Mouse (Mus musculus) cerebellum, adult 2 months (tissue): ENCODE data around the gene Rnf5. TPM values are rescaled to one million over a fixed set of nuclear protein-coding genes. Genes with fewer than 3 reads are reported as not detected.

ENCODE experiments used
- DNase-seq, 2 experiments: peaks; one replicate each; pipeline ENCODE4 v3.0.0; 2021
- H3K27ac ChIP-seq: fragments of 200-500 bp; 2 replicates; pipeline ENCODE4 v1.5.1; 2012; ENCODE audit warnings: low read length, control low read depth, inconsistent platforms; ENCODE audit not compliant: insufficient read depth
- H3K27me3 ChIP-seq: fragments of 200-500 bp; 2 replicates; pipeline ENCODE4 v1.6.1; 2012; ENCODE audit warnings: inconsistent platforms, mild to moderate bottlenecking, low read length, moderate library complexity; ENCODE audit not compliant: control insufficient read depth, insufficient read depth
- H3K4me1 ChIP-seq: fragments of 200-500 bp; 2 replicates; pipeline ENCODE4 v1.6.1; 2011; ENCODE audit warnings: low read length; ENCODE audit not compliant: control insufficient read depth, insufficient read depth
- H3K4me3 ChIP-seq: fragments of 200-500 bp; replicated peaks from 2 replicates; pipeline ENCODE3; 2011; ENCODE audit warnings: mild to moderate bottlenecking, low read depth, low read length, control low read depth; ENCODE audit not compliant: insufficient read depth
- CTCF ChIP-seq: fragments of 200-500 bp; IDR thresholded peaks from 2 replicates; pipeline ENCODE4 v1.5.1; 2011; ENCODE audit warnings: low read depth, mild to moderate bottlenecking, control low read depth, low read length, moderate library complexity, borderline replicate concordance; ENCODE audit not compliant: insufficient read depth
- POLR2A ChIP-seq: fragments of 200-500 bp; IDR thresholded peaks from 2 replicates; pipeline ENCODE4 v1.6.1; 2011; ENCODE audit warnings: low read length, control low read depth, borderline replicate concordance; ENCODE audit not compliant: insufficient read depth
- WGBS: fragments of 180-500 bp; shearing (Covaris S2); methylation state at CpG from one replicate; pipeline ENCODE4 v1.1.7; 2018; 5-methylcytosine and 5-hydroxymethylcytosine counted together
- polyA plus RNA-seq: library from polyadenylated mRNA; depleted of rRNA; stranded (reverse); fragments of >200 nt; gene quantifications from 2 replicates; pipeline ENCODE4 v1.2.3, GENCODE M21; 2012

Rnf5 gene
- polyA plus RNA-seq, 1 experiment = 137 TPM

- peak overlapping the region; percentile 25 for H3K4me3 ChIP-seq
- H3K27me3 ChIP-seq = no peaks in the 10 kb centered on the region
- DNase-seq = peak; percentile 88 to 97
- peak; percentile 49; the same call in 1 of the 2 replicates for TF ChIP-seq CTCF
- peak; percentile 57; the same call in 1 of the 2 replicates for TF ChIP-seq POLR2A
- peaks cover 49% of the 10 kb centered on the region for H3K4me1 ChIP-seq
- WGBS = 2% methylated on average over 11 of the region's 11 CpGs
- peak overlapping the region; percentile 98 for H3K27ac ChIP-seq
Observed at GRCm38 (mm10) chr17:34640778-34641601, 37.5 kb upstream of the Rnf5 start.

GRCm38 (mm10) chr17:34639461-34640255, 36.2 kb upstream of the Rnf5 start:
- 51% methylated on average over 7 of the region's 7 CpGs for WGBS
- H3K27ac ChIP-seq = peak overlapping the region; percentile 98
- peak; percentile 44 to 52 for DNase-seq
- H3K27me3 ChIP-seq = no peaks in the 10 kb centered on the region
- TF ChIP-seq CTCF = no peak
- TF ChIP-seq POLR2A = no peak
- no peak overlapping the region for H3K4me3 ChIP-seq
- peaks cover 54% of the 10 kb centered on the region for H3K4me1 ChIP-seq

- peak in 1 of 2 experiments; percentile 36 for DNase-seq
- Histone ChIP-seq H3K27ac (0 out of 2 replicates have a peak overlapping the region, but pooled peaks have one; percentile 27), H3K27me3 (no peaks in the 10 kb centered on the region), H3K4me1 (peaks cover 50% of the 10 kb centered on the region), H3K4me3 (no peak overlapping the region)
- TF ChIP-seq POLR2A (no peak), CTCF (no peak)
- WGBS = 44% methylated on average over 3 of the region's 3 CpGs
Observed at GRCm38 (mm10) chr17:34637459-34637858, 34.0 kb upstream of the Rnf5 start.

GRCm38 (mm10) chr17:34635671-34636070, 32.2 kb upstream of the Rnf5 start:
- Histone ChIP-seq H3K4me3 (no peak overlapping the region), H3K27me3 (no peaks in the 10 kb centered on the region), H3K27ac (no peak overlapping the region), H3K4me1 (peaks cover 37% of the 10 kb centered on the region)
- 60% methylated on average over 2 of the region's 2 CpGs for WGBS
- DNase-seq = no peak
- no peak for TF ChIP-seq CTCF
- peak; percentile 21; the same call in 1 of the 2 replicates for TF ChIP-seq POLR2A

- Histone ChIP-seq H3K4me1 (peaks cover 14% of the 10 kb centered on the region), H3K27me3 (no peaks in the 10 kb centered on the region), H3K27ac (peak overlapping the region; percentile 97), H3K4me3 (peak overlapping the region; percentile 79)
- WGBS = 3% methylated on average over 26 of the region's 26 CpGs
- TF ChIP-seq POLR2A = peak; percentile 39; the same call in 1 of the 2 replicates
- no peak for TF ChIP-seq CTCF
- DNase-seq = peak; percentile 89 to 90
Observed at GRCm38 (mm10) chr17:34632261-34632691, 28.8 kb upstream of the Rnf5 start.

GRCm38 (mm10) chr17:34631647-34632046, 28.2 kb upstream of the Rnf5 start:
- DNase-seq = peak; percentile 61 to 65
- Histone ChIP-seq H3K27me3 (no peaks in the 10 kb centered on the region), H3K4me1 (peaks cover 9% of the 10 kb centered on the region; the same call in 1 of the 2 replicates), H3K27ac (peak overlapping the region; percentile 97), H3K4me3 (peak overlapping the region; percentile 79)
- TF ChIP-seq CTCF (no peak), POLR2A (no peak)
- WGBS = 5% methylated on average over 12 of the region's 12 CpGs

GRCm38 (mm10) chr17:34630761-34631301, 27.3 kb upstream of the Rnf5 start:
- H3K4me3 ChIP-seq = peak overlapping the region; percentile 79
- H3K4me1 ChIP-seq = peaks cover 8% of the 10 kb centered on the region; the same call in 1 of the 2 replicates
- H3K27me3 ChIP-seq = no peaks in the 10 kb centered on the region
- H3K27ac ChIP-seq = peak overlapping the region; percentile 97
- peak; percentile 67 to 71 for DNase-seq
- 1% methylated on average over 42 of the region's 48 CpGs for WGBS
- no peak for TF ChIP-seq CTCF
- TF ChIP-seq POLR2A = no peak
